Mouse (Mus musculus) sigmoid colon, adult 10 weeks (tissue): ENCODE results near the gene Olfr859. TPM values are rescaled to one million over a fixed set of nuclear protein-coding genes. Genes with fewer than 3 reads are reported as not detected.

Source experiments
- polyA plus RNA-seq: library from polyadenylated mRNA; stranded (reverse); fragments of 350-450 nt; fragmentation: Illumina TruSeq; extraction: RNeasy Lipid Tissue Mini Kit (QIAGEN cat#74804); gene quantifications from one replicate; pipeline ENCODE4 v1.2.3, GENCODE M21; 2014; ENCODE audit warnings: low read depth, low replicate concordance

Olfr859 gene
- polyA plus RNA-seq, result not detected

GRCm38 (mm10) chr9:19804606-19805005, at the start of gene Olfr859:
Olfr859 (plus strand) TSS chr9:19804906.

GRCm38 (mm10) chr9:19779983-19780382, 24.7 kb upstream of the Olfr859 start, which contains the start of gene Olfr58:
Olfr58 (plus strand) TSS chr9:19780283.

GRCm38 (mm10) chr9:19849647-19850046, 44.9 kb downstream of the Olfr859 start, which contains the start of gene Olfr860:
Olfr860 (minus strand) TSS chr9:19849747.

Other genes with a start within 250 kb of the Olfr859 start
- not detected for gene Olfr854, start 237.5 kb upstream of the Olfr859 start, polyA plus RNA-seq
- not detected for gene Olfr855, start 222.3 kb upstream of the Olfr859 start, polyA plus RNA-seq
- gene Zfp317, start 182.8 kb upstream of the Olfr859 start, polyA plus RNA-seq, result 48.5 TPM
- gene Olfr857, start 95.5 kb upstream of the Olfr859 start, polyA plus RNA-seq, result not detected
- gene Olfr58, start 24.6 kb upstream of the Olfr859 start, polyA plus RNA-seq, result not detected
- not detected for gene Olfr860, start 44.8 kb downstream of the Olfr859 start, polyA plus RNA-seq
- not detected for gene Olfr862, start 83.1 kb downstream of the Olfr859 start, polyA plus RNA-seq
- gene Olfr77, start 112.0 kb downstream of the Olfr859 start, polyA plus RNA-seq, result not detected
- not detected for gene Olfr866, start 223.1 kb downstream of the Olfr859 start, polyA plus RNA-seq